Mouse (Mus musculus): Measurements from ENCODE around the gene Baiap2l1. TPM values are rescaled to one million over a fixed set of nuclear protein-coding genes. Genes with fewer than 3 reads are reported as not detected.

The Baiap2l1 gene
- polyA plus RNA-seq, 1 experiment: 2.2 TPM

GRCm38 (mm10) chr5:144312183-144312582, 45.7 kb downstream of the Baiap2l1 start:
- 46% methylated on average over 7 of the region's 7 CpGs for WGBS
- Histone ChIP-seq H3K36me3 (ENCODE audit: control insufficient read depth, insufficient read depth, low read length) (no peaks in the 10 kb centered on the region), H3K27me3 (ENCODE audit: control insufficient read depth, insufficient read depth, low read length) (no peaks in the 10 kb centered on the region), H3K4me3 (ENCODE audit: control insufficient read depth, insufficient read depth, low read length) (no peak overlapping the region), H3K27ac (ENCODE audit: control insufficient read depth, insufficient read depth, low read length) (no peak overlapping the region), H3K4me1 (replicated peaks; ENCODE audit: control insufficient read depth, insufficient read depth, low read length) (no peaks in the 10 kb centered on the region)
- no peak for TF ChIP-seq POLR2A (IDR thresholded peaks at IDR 0.05; ENCODE audit: control insufficient read depth, extremely low read depth, insufficient read depth, low read length, poor library complexity)
- TF ChIP-seq CTCF (IDR thresholded peaks at IDR 0.05; ENCODE audit: borderline replicate concordance, control insufficient read depth, extremely low read depth, insufficient read depth, low read length, poor library complexity): no peak
- DNase-seq: no peak

- Histone ChIP-seq H3K36me3 (ENCODE audit: control insufficient read depth, insufficient read depth, low read length) (no peaks in the 10 kb centered on the region), H3K27ac (ENCODE audit: control insufficient read depth, insufficient read depth, low read length) (no peak overlapping the region), H3K4me3 (ENCODE audit: control insufficient read depth, insufficient read depth, low read length) (no peak overlapping the region), H3K27me3 (ENCODE audit: control insufficient read depth, insufficient read depth, low read length) (no peaks in the 10 kb centered on the region), H3K4me1 (replicated peaks; ENCODE audit: control insufficient read depth, insufficient read depth, low read length) (no peaks in the 10 kb centered on the region)
- no peak for TF ChIP-seq CTCF (IDR thresholded peaks at IDR 0.05; ENCODE audit: borderline replicate concordance, control insufficient read depth, extremely low read depth, insufficient read depth, low read length, poor library complexity)
- TF ChIP-seq POLR2A (IDR thresholded peaks at IDR 0.05; ENCODE audit: control insufficient read depth, extremely low read depth, insufficient read depth, low read length, poor library complexity): no peak
- WGBS: 84% methylated on average over 4 of the region's 4 CpGs
- no peak for DNase-seq
These were observed 49.0 kb downstream of the Baiap2l1 start for GRCm38 (mm10) chr5:144308929-144309328.

- WGBS: 98% methylated on average over 2 of the region's 2 CpGs
- no peak for DNase-seq
- no peak overlapping the region for H3K27ac ChIP-seq (ENCODE audit: control insufficient read depth, insufficient read depth, low read length)
- no peak for TF ChIP-seq CTCF (IDR thresholded peaks at IDR 0.05; ENCODE audit: borderline replicate concordance, control insufficient read depth, extremely low read depth, insufficient read depth, low read length, poor library complexity)
- TF ChIP-seq POLR2A (IDR thresholded peaks at IDR 0.05; ENCODE audit: control insufficient read depth, extremely low read depth, insufficient read depth, low read length, poor library complexity): no peak
- no peak overlapping the region for H3K4me3 ChIP-seq (ENCODE audit: control insufficient read depth, insufficient read depth, low read length)
- H3K27me3 ChIP-seq (ENCODE audit: control insufficient read depth, insufficient read depth, low read length): no peaks in the 10 kb centered on the region
- no peaks in the 10 kb centered on the region for H3K36me3 ChIP-seq (ENCODE audit: control insufficient read depth, insufficient read depth, low read length)
- H3K4me1 ChIP-seq (replicated peaks; ENCODE audit: control insufficient read depth, insufficient read depth, low read length): no peaks in the 10 kb centered on the region
These were observed 54.8 kb downstream of the Baiap2l1 start for GRCm38 (mm10) chr5:144303071-144303470.

- no peak for TF ChIP-seq CTCF (IDR thresholded peaks at IDR 0.05; ENCODE audit: borderline replicate concordance, control insufficient read depth, extremely low read depth, insufficient read depth, low read length, poor library complexity)
- no peak for TF ChIP-seq POLR2A (IDR thresholded peaks at IDR 0.05; ENCODE audit: control insufficient read depth, extremely low read depth, insufficient read depth, low read length, poor library complexity)
- Histone ChIP-seq H3K4me3 (ENCODE audit: control insufficient read depth, insufficient read depth, low read length) (no peak overlapping the region), H3K4me1 (replicated peaks; ENCODE audit: control insufficient read depth, insufficient read depth, low read length) (no peaks in the 10 kb centered on the region), H3K27ac (ENCODE audit: control insufficient read depth, insufficient read depth, low read length) (no peak overlapping the region), H3K36me3 (ENCODE audit: control insufficient read depth, insufficient read depth, low read length) (no peaks in the 10 kb centered on the region), H3K27me3 (ENCODE audit: control insufficient read depth, insufficient read depth, low read length) (no peaks in the 10 kb centered on the region)
- DNase-seq: no peak
- 88% methylated on average over 7 of the region's 7 CpGs for WGBS
These were observed 61.8 kb downstream of the Baiap2l1 start for GRCm38 (mm10) chr5:144296090-144296604.

GRCm38 (mm10) chr5:144295357-144295756, 62.6 kb downstream of the Baiap2l1 start:
- Histone ChIP-seq H3K4me3 (ENCODE audit: control insufficient read depth, insufficient read depth, low read length) (no peak overlapping the region), H3K27me3 (ENCODE audit: control insufficient read depth, insufficient read depth, low read length) (no peaks in the 10 kb centered on the region), H3K4me1 (replicated peaks; ENCODE audit: control insufficient read depth, insufficient read depth, low read length) (no peaks in the 10 kb centered on the region), H3K36me3 (ENCODE audit: control insufficient read depth, insufficient read depth, low read length) (no peaks in the 10 kb centered on the region), H3K27ac (ENCODE audit: control insufficient read depth, insufficient read depth, low read length) (no peak overlapping the region)
- WGBS: 100% methylated on average over 1 of the region's 1 CpGs
- TF ChIP-seq CTCF (IDR thresholded peaks at IDR 0.05; ENCODE audit: borderline replicate concordance, control insufficient read depth, extremely low read depth, insufficient read depth, low read length, poor library complexity) (no peak), POLR2A (IDR thresholded peaks at IDR 0.05; ENCODE audit: control insufficient read depth, extremely low read depth, insufficient read depth, low read length, poor library complexity) (no peak)
- DNase-seq: no peak

GRCm38 (mm10) chr5:144294908-144295307, 63.0 kb downstream of the Baiap2l1 start:
- H3K27ac ChIP-seq (ENCODE audit: control insufficient read depth, insufficient read depth, low read length): no peak overlapping the region

More at GRCm38 (mm10) chr5:144294908-144295307, 63.0 kb downstream of the Baiap2l1 start:
- no peaks in the 10 kb centered on the region for H3K36me3 ChIP-seq (ENCODE audit: control insufficient read depth, insufficient read depth, low read length)
- no peak overlapping the region for H3K4me3 ChIP-seq (ENCODE audit: control insufficient read depth, insufficient read depth, low read length)
- whole genome bisulfite sequencing: 17% methylated on average over 7 of the region's 7 CpGs
- no peak for DNase-seq
- TF ChIP-seq POLR2A (IDR thresholded peaks at IDR 0.05; ENCODE audit: control insufficient read depth, extremely low read depth, insufficient read depth, low read length, poor library complexity) (no peak), CTCF (IDR thresholded peaks at IDR 0.05; ENCODE audit: borderline replicate concordance, control insufficient read depth, extremely low read depth, insufficient read depth, low read length, poor library complexity) (no peak)
- H3K27me3 ChIP-seq (ENCODE audit: control insufficient read depth, insufficient read depth, low read length): no peaks in the 10 kb centered on the region
- H3K4me1 ChIP-seq (replicated peaks; ENCODE audit: control insufficient read depth, insufficient read depth, low read length): no peaks in the 10 kb centered on the region

Measured in thymus, adult 2 months (tissue).